Mouse (Mus musculus): ENCODE results near the gene Sfxn5. TPM values are rescaled to one million over a fixed set of nuclear protein-coding genes. Genes with fewer than 3 reads are reported as not detected.
A peak's percentile ranks its signal among the peaks of the same experiment; 100 is the strongest.

Gene Sfxn5
- polyA plus RNA-seq, 1 experiment from 2014 or later: 8.0 TPM

DNA sequence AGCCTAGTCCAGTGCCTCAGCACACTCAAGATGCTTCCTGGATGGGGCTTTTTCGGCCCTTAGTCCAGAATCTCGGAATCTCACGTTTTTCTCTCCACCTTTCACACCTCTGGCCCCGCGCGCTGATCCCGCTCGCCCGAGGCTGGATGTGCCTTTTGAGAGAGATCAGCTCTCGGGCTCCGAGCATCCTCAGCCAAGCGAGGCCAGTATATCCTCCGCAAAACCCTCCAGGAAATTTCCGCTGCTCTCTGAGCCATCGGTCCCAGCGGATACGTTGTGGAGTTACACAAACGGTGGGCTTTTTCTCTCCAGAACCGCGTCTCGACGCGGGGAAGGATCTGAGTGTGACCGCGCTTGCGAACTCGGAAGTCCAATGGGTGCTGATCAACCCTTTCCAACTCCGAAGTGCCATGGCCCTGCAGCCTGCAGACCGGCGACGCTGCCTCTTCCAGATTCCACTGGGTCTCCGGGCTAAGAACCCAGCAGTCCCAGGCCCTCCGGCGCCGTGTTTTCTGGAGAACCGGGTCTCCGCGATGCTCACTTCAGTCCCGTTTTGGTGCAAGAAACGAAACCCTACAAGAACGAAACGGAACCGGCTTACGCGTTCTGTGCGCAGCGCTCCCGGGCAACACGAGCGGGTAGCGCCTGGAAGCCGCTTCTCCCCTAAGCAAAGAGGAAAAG is 143.2 kb downstream of the Sfxn5 start:
- H3K27ac ChIP-seq (ENCODE audit: low read length): no peak overlapping the region
- DNase-seq (ENCODE audit: low spot score) (peak; percentile 10), ATAC-seq (no peak)
- peak overlapping the region; percentile 60 for H3K4me2 ChIP-seq (replicated peaks; ENCODE audit: low read depth, low read length)
- under 1% methylated on average over 52 of the region's 52 CpGs for WGBS
- peak overlapping the region; percentile 36 for H3K4me3 ChIP-seq (ENCODE audit: low read depth, low read length)
- H3K4me1 ChIP-seq (ENCODE audit: insufficient read depth, low read depth, low read length): no peaks in the 10 kb centered on the region
- H3K9me3 ChIP-seq (ENCODE audit: low read length): no peaks in the 10 kb centered on the region
- peaks cover 86% of the 10 kb centered on the region for H3K27me3 ChIP-seq (replicated peaks; ENCODE audit: insufficient read depth, low read length)
- no peak for TF ChIP-seq CTCF (IDR thresholded peaks at IDR 0.05)
- TF ChIP-seq EP300 (IDR thresholded peaks at IDR 0.05): no peak
- H3K9ac ChIP-seq (replicated peaks; ENCODE audit: low read depth): no peak overlapping the region
- no peaks in the 10 kb centered on the region for H3K36me3 ChIP-seq (ENCODE audit: insufficient read depth, low read length)

DNA sequence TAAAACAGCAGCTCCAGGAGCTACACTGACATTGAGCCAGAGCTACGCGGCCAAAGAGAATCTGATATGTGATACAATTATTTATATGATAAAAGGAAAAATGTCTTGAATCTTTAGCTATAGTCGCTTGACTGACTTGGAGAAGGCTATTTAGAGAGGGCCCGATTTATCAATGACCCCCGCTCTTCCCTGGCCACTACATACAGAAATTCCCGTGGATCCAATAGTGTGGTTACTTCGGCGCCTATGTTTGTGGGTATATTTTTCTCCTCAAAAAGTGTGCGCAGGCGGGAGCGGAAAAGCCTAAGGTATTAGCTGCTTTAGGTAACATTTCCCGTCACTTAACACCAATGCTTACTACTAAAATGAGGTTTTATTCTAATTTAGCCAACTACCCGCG is 143.9 kb downstream of the Sfxn5 start:
- TF ChIP-seq EP300 (IDR thresholded peaks at IDR 0.05) (no peak), CTCF (IDR thresholded peaks at IDR 0.05) (no peak)
- Histone ChIP-seq H3K27ac (ENCODE audit: low read length) (no peak overlapping the region), H3K9ac (replicated peaks; ENCODE audit: low read depth) (no peak overlapping the region), H3K4me1 (ENCODE audit: insufficient read depth, low read depth, low read length) (no peaks in the 10 kb centered on the region), H3K9me3 (ENCODE audit: low read length) (no peaks in the 10 kb centered on the region), H3K36me3 (ENCODE audit: insufficient read depth, low read length) (no peaks in the 10 kb centered on the region), H3K4me2 (replicated peaks; ENCODE audit: low read depth, low read length) (no peak overlapping the region), H3K4me3 (ENCODE audit: low read depth, low read length) (peak overlapping the region; percentile 36), H3K27me3 (replicated peaks; ENCODE audit: insufficient read depth, low read length) (peaks cover 84% of the 10 kb centered on the region)
- DNase-seq (ENCODE audit: low spot score) (no peak), ATAC-seq (no peak)
- WGBS: 7% methylated on average over 14 of the region's 14 CpGs

DNA sequence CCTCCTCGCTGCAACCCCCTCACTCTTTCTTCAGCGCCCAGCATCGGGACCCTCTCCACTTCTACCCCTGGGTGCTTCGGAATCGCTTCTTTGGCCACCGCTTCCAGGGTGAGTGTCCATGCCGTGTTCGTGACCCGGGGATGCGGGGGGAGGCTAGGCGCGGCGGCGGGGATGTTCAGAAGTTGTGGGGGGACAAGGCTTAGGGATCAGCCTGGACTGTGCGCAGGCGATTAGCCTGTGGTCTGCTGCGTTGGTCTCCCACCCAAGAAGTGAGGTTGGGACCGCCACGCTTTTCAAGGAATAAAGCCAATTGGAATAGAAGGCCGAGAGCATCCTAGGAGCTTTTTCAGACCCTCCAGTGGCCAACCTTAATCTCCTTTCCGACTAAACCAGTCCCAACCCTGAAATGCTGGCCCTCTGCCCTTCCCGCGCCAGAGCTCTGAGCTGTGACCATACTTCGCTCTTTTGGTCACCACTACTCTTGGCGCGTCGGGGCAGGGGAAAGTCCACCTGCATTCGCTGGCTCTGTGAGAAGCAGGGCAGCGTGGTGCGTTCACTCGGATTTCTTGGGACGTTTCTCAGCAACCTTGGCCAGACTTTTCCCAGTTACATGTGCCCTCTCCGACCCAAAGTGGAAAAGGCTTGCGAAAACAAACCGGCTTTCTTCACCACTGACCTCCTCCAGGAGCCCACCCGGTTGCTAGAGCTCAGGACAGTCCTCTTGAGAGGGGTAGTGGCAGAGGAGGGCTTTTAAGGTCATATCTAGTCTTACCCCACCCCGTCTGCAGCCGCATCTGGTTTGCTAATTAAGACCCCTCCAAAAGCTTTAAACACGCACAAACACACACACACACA is 144.7 kb downstream of the Sfxn5 start:
- Histone ChIP-seq H3K4me1 (ENCODE audit: insufficient read depth, low read depth, low read length) (no peaks in the 10 kb centered on the region), H3K27ac (ENCODE audit: low read length) (no peak overlapping the region), H3K4me3 (ENCODE audit: low read depth, low read length) (peak overlapping the region; percentile 28), H3K9ac (replicated peaks; ENCODE audit: low read depth) (no peak overlapping the region), H3K27me3 (replicated peaks; ENCODE audit: insufficient read depth, low read length) (peaks cover 77% of the 10 kb centered on the region), H3K36me3 (ENCODE audit: insufficient read depth, low read length) (no peaks in the 10 kb centered on the region), H3K9me3 (ENCODE audit: low read length) (no peaks in the 10 kb centered on the region), H3K4me2 (replicated peaks; ENCODE audit: low read depth, low read length) (peak overlapping the region; percentile 56)
- no peak for ATAC-seq
- no peak for TF ChIP-seq EP300 (IDR thresholded peaks at IDR 0.05)
- no peak for TF ChIP-seq CTCF (IDR thresholded peaks at IDR 0.05)
- no peak for DNase-seq (ENCODE audit: low spot score)
- 2% methylated on average over 39 of the region's 39 CpGs for WGBS

DNA sequence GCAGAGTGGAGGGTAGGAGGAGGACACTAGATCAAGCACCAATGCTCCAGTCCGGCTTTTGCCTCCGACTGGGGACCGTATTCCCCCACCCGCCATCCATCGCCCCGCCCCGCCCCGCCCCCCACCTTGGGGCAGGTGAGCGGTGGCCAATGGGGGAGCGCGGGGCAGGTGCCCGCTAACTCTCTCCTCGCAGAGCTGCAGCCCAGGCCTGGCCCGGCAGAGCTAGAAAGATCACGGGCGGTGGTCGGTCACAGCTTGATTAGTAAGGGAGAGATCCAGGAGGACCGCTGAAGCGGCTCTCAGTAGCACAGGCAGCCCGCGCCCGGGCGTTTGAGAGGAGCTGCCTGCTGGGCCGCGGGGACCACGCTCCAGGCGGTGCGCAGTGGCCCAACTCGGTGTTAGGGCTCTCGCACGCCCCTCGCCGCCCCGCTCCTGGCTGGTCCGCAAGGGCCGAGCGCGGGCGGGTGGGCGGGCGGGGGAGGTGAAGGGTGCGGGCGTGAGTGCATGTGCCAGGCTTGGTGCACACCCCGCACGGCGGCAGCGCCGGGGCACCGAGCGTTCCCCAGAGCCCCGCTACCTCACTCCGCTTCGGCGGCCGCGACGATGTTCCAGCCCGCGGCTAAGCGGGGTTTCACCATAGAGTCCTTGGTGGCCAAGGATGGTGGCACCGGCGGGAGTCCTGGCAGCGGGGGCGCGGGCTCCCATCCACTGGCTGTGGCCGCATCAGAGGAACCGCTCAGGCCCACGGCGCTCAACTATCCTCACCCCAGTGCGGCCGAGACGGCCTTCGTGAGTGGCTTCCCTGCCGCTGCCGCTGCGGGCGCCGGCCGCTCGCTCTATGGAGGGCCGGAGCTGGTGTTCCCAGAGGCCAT is 145.6 kb downstream of the Sfxn5 start, which contains the start of gene Emx1:
Gene Emx1 (plus strand): TSS at position 99 of the 872 bp plus-strand sequence.
- Histone ChIP-seq H3K27ac (ENCODE audit: low read length) (no peak within 1 kb of the TSS), H3K27me3 (replicated peaks; ENCODE audit: insufficient read depth, low read length) (peaks cover 68% of the 10 kb centered on the region), H3K9me3 (ENCODE audit: low read length) (no peaks in the 10 kb centered on the region), H3K4me2 (replicated peaks; ENCODE audit: low read depth, low read length) (peak within 1 kb of the TSS; percentile 56), H3K9ac (replicated peaks; ENCODE audit: low read depth) (no peak within 1 kb of the TSS), H3K4me1 (ENCODE audit: insufficient read depth, low read depth, low read length) (no peaks in the 10 kb centered on the region), H3K4me3 (ENCODE audit: low read depth, low read length) (peak within 1 kb of the TSS; percentile 28), H3K36me3 (ENCODE audit: insufficient read depth, low read length) (no peaks in the 10 kb centered on the region)
- ATAC-seq (peak; percentile 77), DNase-seq (ENCODE audit: low spot score) (peak; percentile 42)
- 2% methylated on average over 59 of the region's 81 CpGs for WGBS
- TF ChIP-seq CTCF (IDR thresholded peaks at IDR 0.05): no peak
- no peak for TF ChIP-seq EP300 (IDR thresholded peaks at IDR 0.05)

DNA sequence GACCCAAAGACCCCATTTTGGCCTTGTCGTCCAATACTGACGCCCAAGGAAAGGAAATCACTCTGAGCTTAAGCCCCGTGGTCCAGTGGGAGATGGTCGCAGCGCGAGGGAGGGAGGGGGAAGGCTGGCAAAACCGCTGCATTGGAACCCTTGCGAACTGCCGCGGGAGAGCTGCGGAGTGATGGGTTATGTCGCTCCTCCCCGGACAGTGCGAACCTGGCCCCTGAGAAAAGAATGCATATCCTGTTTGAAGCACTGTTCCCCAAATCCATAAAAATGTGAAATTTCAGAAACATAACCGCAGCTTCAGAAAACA is 146.5 kb downstream of the Sfxn5 start:
- ATAC-seq (no peak), DNase-seq (ENCODE audit: low spot score) (no peak)
- TF ChIP-seq CTCF (IDR thresholded peaks at IDR 0.05): no peak
- no peak for TF ChIP-seq EP300 (IDR thresholded peaks at IDR 0.05)
- H3K4me3 ChIP-seq (ENCODE audit: low read depth, low read length): peak overlapping the region; percentile 28; the same call in 1 of the 2 replicates
- no peak overlapping the region for H3K9ac ChIP-seq (replicated peaks; ENCODE audit: low read depth)
- H3K4me1 ChIP-seq (ENCODE audit: insufficient read depth, low read depth, low read length): no peaks in the 10 kb centered on the region
- no peaks in the 10 kb centered on the region for H3K9me3 ChIP-seq (ENCODE audit: low read length)
- WGBS: 2% methylated on average over 15 of the region's 15 CpGs
- peaks cover 60% of the 10 kb centered on the region for H3K27me3 ChIP-seq (replicated peaks; ENCODE audit: insufficient read depth, low read length)
- H3K4me2 ChIP-seq (replicated peaks; ENCODE audit: low read depth, low read length): no peak overlapping the region
- no peaks in the 10 kb centered on the region for H3K36me3 ChIP-seq (ENCODE audit: insufficient read depth, low read length)
- no peak overlapping the region for H3K27ac ChIP-seq (ENCODE audit: low read length)
